Mouse (Mus musculus) hindbrain, embryonic 13.5 days (tissue): Measurements from ENCODE around the gene Olfr62. TPM values are rescaled to one million over a fixed set of nuclear protein-coding genes. Genes with fewer than 3 reads are reported as not detected.

ENCODE experiments used
- ATAC-seq: fragments of 200-750 bp; cut with Nextera tagmentation; 2 replicates; pipeline ENCODE4 v1.8.0; 2017; ENCODE audit warnings: moderate TSS enrichment; ENCODE audit not compliant: low FRiP score
- H3K27ac ChIP-seq: fragments of 300-500 bp; sonication (generic); 2 replicates; pipeline ENCODE4 v1.5.1; 2015; ENCODE audit warnings: inconsistent platforms, mild to moderate bottlenecking, moderate library complexity
- H3K27me3 ChIP-seq: fragments of 300-500 bp; sonication (generic); 2 replicates; pipeline ENCODE4 v1.6.1; 2015; ENCODE audit warnings: mild to moderate bottlenecking, inconsistent platforms
- H3K36me3 ChIP-seq: fragments of 300-500 bp; sonication (generic); 2 replicates; pipeline ENCODE4 v1.6.1; 2015; ENCODE audit warnings: mild to moderate bottlenecking, inconsistent platforms
- H3K4me1 ChIP-seq: fragments of 300-500 bp; sonication (generic); replicated peaks from 2 replicates; pipeline ENCODE4 v1.6.1; 2015; ENCODE audit warnings: inconsistent platforms
- H3K4me2 ChIP-seq: fragments of 300-500 bp; sonication (generic); 2 replicates; pipeline ENCODE4 v1.6.1; 2015; ENCODE audit warnings: inconsistent platforms, mild to moderate bottlenecking, moderate library complexity
- H3K4me3 ChIP-seq: fragments of 300-500 bp; sonication (generic); 2 replicates; pipeline ENCODE4 v1.5.1; 2015; ENCODE audit warnings: mild to moderate bottlenecking, inconsistent platforms
- H3K9ac ChIP-seq: fragments of 300-500 bp; sonication (generic); 2 replicates; pipeline ENCODE4 v1.6.1; 2015; ENCODE audit warnings: mild to moderate bottlenecking, inconsistent platforms
- H3K9me3 ChIP-seq: fragments of 300-500 bp; sonication (generic); 2 replicates; pipeline ENCODE4 v1.6.1; 2016; ENCODE audit warnings: inconsistent platforms
- WGBS: fragments of 180-500 bp; shearing (Covaris S2); methylation state at CpG from one replicate; pipeline ENCODE4 v1.1.7; 2015; 5-methylcytosine and 5-hydroxymethylcytosine counted together
- polyA plus RNA-seq: library from polyadenylated mRNA; unstranded; fragments of >200 nt; fragmentation: Nextera tagmentation; extraction: Ambion mirVana; gene quantifications from 2 replicates; pipeline ENCODE4 v1.2.1, GENCODE M21; 2015

Olfr62 gene
- polyA plus RNA-seq = not detected in 2 replicates

DNA sequence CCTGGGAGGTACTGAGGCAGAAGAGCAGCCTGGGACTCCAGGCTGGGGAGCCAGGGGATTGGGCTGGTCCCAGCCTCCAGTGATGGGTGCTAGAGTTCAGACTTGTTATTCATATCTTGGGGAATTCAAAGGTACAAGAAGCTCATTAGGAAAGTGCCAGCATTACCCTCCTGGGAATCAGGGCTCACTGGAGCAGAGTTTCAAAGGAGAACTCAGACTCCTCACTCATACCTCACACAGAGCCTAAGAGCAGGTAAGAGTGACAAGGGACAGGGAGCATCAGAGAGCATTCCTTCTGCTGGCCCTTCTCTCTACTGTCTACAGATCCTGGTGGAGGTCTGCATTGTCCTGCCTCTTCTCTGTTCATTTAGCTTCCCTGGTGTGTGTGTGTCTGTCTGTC, at the start of gene Olfr62:
Olfr62 (plus strand) TSS at position 301 of the 400 bp plus-strand sequence.
- Histone ChIP-seq H3K4me3 (no peak within 1 kb of the TSS), H3K27ac (no peak within 1 kb of the TSS), H3K36me3 (no peaks in the 10 kb centered on the region), H3K27me3 (no peaks in the 10 kb centered on the region), H3K9me3 (no peaks in the 10 kb centered on the region), H3K4me1 (no peaks in the 10 kb centered on the region), H3K4me2 (no peak within 1 kb of the TSS), H3K9ac (no peak within 1 kb of the TSS)
- ATAC-seq = no peak

DNA sequence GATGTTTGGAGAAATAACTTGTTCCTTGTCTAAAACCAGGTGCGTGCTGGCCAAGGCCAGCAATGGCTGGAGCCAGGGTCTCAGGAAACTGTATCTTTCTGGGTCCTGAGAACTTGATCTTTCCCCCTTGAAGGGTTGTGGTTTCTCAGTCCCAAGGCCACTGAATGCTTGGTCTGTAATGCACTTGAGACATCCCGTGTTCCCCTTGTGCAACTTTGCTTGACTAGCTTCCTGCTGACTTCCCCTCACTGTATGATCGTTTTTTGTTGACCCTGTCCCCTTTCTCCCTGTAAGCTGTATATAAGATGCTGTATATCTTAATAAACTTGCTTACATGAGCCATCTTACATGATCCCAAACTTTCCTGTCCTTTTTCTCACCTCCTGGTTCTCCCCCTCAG, 48.9 kb upstream of the Olfr62 start:
- WGBS = 79% methylated on average over 3 of the region's 3 CpGs
- no peak for ATAC-seq

DNA sequence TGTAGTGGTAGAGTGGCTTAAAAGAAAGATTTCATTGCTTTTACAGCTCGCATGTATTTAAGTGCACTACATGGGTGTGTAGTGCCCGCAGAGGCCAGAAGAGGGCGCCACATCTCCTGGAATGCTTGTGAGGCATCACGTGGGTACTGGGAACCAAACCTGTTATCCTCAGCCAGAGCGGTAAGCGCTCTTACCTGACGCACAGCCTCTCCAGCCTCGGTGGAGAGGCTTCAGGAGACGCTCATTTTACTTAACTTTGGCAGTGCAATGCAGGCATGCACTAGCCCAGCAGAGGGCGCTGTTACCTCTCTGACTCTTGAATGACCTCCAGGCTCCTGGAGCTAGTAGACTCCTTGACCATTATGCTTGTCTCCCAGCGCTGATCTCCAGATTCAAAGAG, 46.1 kb upstream of the Olfr62 start:
- H3K27ac ChIP-seq = no peak overlapping the region
- WGBS = 21% methylated on average over 11 of the region's 11 CpGs
- H3K4me2 ChIP-seq = no peak overlapping the region
- H3K9ac ChIP-seq = no peak overlapping the region
- no peak for ATAC-seq
- no peaks in the 10 kb centered on the region for H3K4me1 ChIP-seq
- H3K36me3 ChIP-seq = no peaks in the 10 kb centered on the region
- H3K27me3 ChIP-seq = peaks cover 18% of the 10 kb centered on the region; the same call in 1 of the 2 replicates
- peaks cover 3% of the 10 kb centered on the region; the same call in 1 of the 2 replicates for H3K9me3 ChIP-seq
- H3K4me3 ChIP-seq = no peak overlapping the region

More for the DNA sequence above, 48.9 kb upstream of the Olfr62 start:
- H3K4me1 ChIP-seq = no peaks in the 10 kb centered on the region
- H3K27me3 ChIP-seq = peaks cover 18% of the 10 kb centered on the region; the same call in 1 of the 2 replicates
- H3K27ac ChIP-seq = no peak overlapping the region
- H3K4me3 ChIP-seq = no peak overlapping the region
- no peak overlapping the region for H3K9ac ChIP-seq
- H3K9me3 ChIP-seq = no peaks in the 10 kb centered on the region; the same call in 1 of the 2 replicates
- no peaks in the 10 kb centered on the region for H3K36me3 ChIP-seq
- H3K4me2 ChIP-seq = no peak overlapping the region

DNA sequence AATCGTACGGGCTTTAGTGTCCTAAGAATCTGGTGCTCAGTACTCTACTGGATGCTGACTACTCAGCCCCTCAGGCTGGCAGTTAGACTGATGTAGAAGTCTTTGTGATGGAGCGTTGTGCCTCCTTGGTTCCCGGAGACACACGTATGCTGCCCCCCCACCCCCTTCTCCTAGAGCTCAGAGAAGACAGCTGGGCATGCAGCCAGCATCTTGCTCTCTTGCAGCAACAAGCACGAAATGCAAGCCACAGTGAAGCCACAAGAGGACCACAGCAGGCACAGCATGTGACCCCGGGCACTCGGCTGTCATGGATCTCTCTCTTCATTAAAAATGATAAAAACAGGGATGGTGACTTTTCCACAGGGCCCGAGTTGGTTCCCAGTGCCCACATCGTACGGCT, 43.3 kb upstream of the Olfr62 start:
- Histone ChIP-seq H3K4me2 (no peak overlapping the region), H3K4me3 (no peak overlapping the region), H3K27me3 (0 out of 2 replicates have a peak, but pooled peaks cover under 1% of the 10 kb centered on the region), H3K9ac (no peak overlapping the region), H3K4me1 (no peaks in the 10 kb centered on the region), H3K9me3 (peaks cover 7% of the 10 kb centered on the region; the same call in 1 of the 2 replicates), H3K27ac (no peak overlapping the region), H3K36me3 (no peaks in the 10 kb centered on the region)
- ATAC-seq = no peak
- 82% methylated on average over 11 of the region's 11 CpGs for WGBS

DNA sequence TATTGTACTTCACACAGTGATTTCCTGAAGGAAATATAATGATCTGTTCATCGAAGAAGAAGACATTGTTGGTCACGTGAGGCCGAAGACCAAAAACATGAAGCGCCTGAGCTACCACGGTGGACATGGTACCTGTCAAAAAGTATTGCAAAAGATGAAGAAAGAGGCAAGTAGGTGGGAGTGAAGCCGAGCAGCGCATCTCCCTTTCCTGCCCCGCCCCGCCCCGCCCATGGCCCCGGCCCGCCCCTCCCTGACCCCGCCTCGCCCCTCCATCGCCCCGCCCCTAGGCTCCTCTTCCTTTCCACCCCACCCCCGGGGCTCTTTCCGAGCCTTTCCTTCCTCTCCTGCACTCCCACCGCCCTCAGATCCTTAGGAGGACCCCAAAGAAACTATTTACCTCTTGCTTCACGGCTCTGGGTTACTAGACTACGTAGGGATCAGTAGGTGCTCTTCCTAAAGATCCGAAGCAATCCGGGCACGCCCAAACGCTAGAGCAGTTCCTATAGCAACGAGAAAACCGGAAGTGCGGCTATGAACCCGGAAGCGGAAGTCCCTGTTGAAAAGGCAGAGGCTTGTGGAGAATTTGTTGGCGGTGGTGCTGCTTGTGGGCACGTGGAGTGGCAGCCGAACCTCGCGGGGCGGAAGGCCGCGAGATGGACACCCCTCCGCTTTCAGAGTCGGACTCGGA, 38.3 kb upstream of the Olfr62 start, which contains the start of the genes Cfap57 and Ebna1bp2:
Cfap57 (minus strand) TSS at position 499 of the 688 bp plus-strand sequence.
Ebna1bp2 (plus strand) TSS at position 521 of the 688 bp plus-strand sequence.
- under 1% methylated on average over 35 of the region's 41 CpGs for WGBS
- peak within 1 kb of the TSS; percentile 40; the same call in 1 of the 2 replicates for H3K27ac ChIP-seq
- peak; percentile 95 for ATAC-seq

DNA sequence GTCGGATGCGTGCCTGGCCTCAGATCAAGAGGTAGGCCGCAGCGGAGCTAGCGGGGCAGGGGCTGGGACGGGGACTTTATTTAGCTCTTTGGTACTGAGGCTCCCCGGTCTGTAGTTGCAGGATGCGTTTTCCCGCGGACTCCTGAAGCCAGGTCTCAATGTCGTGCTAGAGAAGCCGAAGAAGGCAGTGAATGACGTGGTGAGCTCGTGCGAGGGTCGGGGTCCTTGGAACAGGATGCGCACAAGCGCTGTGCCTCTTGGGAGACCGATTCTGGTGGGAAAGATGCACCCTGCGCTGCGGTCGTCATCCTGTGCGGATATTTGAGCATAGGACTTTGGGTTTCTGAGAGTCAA, 37.8 kb upstream of the Olfr62 start:
- Histone ChIP-seq H3K36me3 (peaks cover 33% of the 10 kb centered on the region), H3K9ac (peak overlapping the region; percentile 79), H3K4me2 (peak overlapping the region; percentile 78), H3K27ac (peak overlapping the region; percentile 40; the same call in 1 of the 2 replicates), H3K9me3 (peaks cover 7% of the 10 kb centered on the region; the same call in 1 of the 2 replicates), H3K27me3 (no peaks in the 10 kb centered on the region), H3K4me1 (peaks cover 11% of the 10 kb centered on the region), H3K4me3 (peak overlapping the region; percentile 64)
- under 1% methylated on average over 23 of the region's 23 CpGs for WGBS
- ATAC-seq = no peak; the same call in none of the 2 replicates

More for the DNA sequence above, 38.3 kb upstream of the Olfr62 start, which contains the start of the genes Cfap57 and Ebna1bp2:
- peaks cover 11% of the 10 kb centered on the region for H3K4me1 ChIP-seq
- H3K27me3 ChIP-seq = no peaks in the 10 kb centered on the region
- peak within 1 kb of the TSS; percentile 64 for H3K4me3 ChIP-seq
- H3K36me3 ChIP-seq = peaks cover 28% of the 10 kb centered on the region
- H3K9ac ChIP-seq = peak within 1 kb of the TSS; percentile 79
- H3K9me3 ChIP-seq = peaks cover 7% of the 10 kb centered on the region; the same call in 1 of the 2 replicates
- H3K4me2 ChIP-seq = peak within 1 kb of the TSS; percentile 78

DNA sequence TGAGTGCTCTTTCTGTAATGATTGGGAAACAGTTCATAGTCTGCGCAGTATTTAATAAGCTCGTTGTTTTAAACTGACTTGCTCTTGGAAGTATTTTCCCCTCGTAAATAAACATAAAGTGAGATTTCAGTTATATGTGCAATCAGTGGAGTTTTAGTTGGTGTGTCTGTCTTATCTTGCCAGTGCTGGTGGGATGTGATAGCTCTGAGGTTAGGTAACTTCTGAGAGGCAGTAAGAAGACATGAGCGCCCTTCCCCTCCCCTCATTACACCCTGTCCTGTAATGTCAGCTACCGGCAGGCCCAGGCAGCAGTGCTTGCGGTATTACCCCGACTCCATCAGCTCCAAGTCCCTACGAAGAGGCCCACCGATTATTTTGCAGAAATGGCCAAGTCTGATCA, 37.0 kb upstream of the Olfr62 start:
- H3K27me3 ChIP-seq = no peaks in the 10 kb centered on the region
- peak overlapping the region; percentile 64 for H3K4me3 ChIP-seq
- H3K36me3 ChIP-seq = peaks cover 41% of the 10 kb centered on the region
- 92% methylated on average over 9 of the region's 9 CpGs for WGBS
- no peak overlapping the region for H3K27ac ChIP-seq
- H3K9ac ChIP-seq = peak overlapping the region; percentile 79; the same call in 1 of the 2 replicates
- ATAC-seq = no peak
- peaks cover 7% of the 10 kb centered on the region; the same call in 1 of the 2 replicates for H3K9me3 ChIP-seq
- H3K4me2 ChIP-seq = peak overlapping the region; percentile 78
- peaks cover 11% of the 10 kb centered on the region for H3K4me1 ChIP-seq

DNA sequence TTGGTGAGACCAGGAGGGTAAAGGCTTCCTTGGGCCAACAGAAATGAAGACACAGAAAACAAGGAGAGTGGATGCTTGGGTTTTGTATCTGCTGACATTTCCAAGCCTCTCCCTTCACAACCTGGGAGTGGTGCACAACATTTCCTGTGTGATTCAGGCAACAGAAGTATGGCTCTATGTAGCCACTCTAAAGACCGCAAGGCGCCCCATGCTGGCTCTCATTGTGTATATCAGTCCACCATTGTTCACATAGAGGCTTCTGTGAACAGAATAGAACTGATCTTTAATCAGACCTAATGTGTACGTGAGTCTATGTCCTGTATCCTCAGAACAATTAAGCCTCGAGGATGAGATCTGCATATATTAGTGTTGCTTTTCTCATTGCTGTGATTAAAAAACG, 28.5 kb upstream of the Olfr62 start:
- Histone ChIP-seq H3K4me2 (no peak overlapping the region), H3K27ac (no peak overlapping the region), H3K4me1 (no peaks in the 10 kb centered on the region), H3K36me3 (peaks cover 74% of the 10 kb centered on the region), H3K9me3 (no peaks in the 10 kb centered on the region), H3K27me3 (no peaks in the 10 kb centered on the region), H3K4me3 (no peak overlapping the region), H3K9ac (no peak overlapping the region)
- WGBS = 77% methylated on average over 5 of the region's 5 CpGs
- no peak for ATAC-seq

DNA sequence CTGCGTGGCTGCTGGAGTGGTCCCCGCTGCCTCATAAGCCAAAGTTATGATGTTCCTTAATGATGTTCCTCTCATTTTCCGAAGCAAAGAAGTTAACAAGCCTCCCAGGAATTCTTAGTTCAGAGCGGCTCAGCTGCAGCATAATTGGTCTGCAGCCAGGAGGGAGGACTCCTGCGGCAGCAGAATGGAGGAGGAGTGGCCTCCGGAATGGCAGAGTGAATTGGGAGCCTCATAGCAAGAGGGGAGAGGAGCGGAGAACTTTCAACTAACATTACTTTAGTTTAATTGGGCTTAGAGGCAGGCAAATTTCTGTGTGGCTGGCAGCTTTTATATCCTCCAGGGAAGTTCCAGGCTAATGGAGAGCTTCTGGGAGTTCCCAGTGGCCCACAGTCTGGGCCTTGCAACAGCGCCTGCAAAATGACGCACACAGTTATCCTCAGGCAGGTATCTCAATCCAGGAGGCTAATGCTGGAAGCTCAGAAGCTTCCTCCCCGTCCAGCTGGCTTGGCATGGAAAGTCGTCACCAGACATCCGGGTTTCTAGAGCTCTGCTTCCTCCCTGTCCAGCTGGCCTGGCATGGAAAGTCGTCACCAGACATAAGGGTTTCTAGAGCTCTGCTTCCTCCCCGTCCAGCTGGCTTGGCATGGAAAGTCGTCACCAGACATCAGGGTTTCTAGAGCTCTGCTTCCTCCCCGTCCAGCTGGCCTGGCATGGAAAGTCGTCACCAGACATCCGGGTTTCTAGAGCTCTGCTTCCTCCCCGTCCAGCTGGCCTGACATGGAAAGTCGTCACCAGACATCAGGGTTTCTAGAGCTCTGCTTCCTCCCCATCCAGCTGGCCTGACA, 16.2 kb upstream of the Olfr62 start:
- peak; percentile 63; the same call in 1 of the 2 replicates for ATAC-seq
- Histone ChIP-seq H3K4me3 (no peak overlapping the region), H3K4me1 (peaks cover 10% of the 10 kb centered on the region), H3K27me3 (no peaks in the 10 kb centered on the region), H3K9me3 (no peaks in the 10 kb centered on the region), H3K9ac (no peak overlapping the region; the same call in 1 of the 2 replicates), H3K4me2 (no peak overlapping the region), H3K27ac (no peak overlapping the region), H3K36me3 (no peaks in the 10 kb centered on the region)
- 51% methylated on average over 20 of the region's 20 CpGs for WGBS

DNA sequence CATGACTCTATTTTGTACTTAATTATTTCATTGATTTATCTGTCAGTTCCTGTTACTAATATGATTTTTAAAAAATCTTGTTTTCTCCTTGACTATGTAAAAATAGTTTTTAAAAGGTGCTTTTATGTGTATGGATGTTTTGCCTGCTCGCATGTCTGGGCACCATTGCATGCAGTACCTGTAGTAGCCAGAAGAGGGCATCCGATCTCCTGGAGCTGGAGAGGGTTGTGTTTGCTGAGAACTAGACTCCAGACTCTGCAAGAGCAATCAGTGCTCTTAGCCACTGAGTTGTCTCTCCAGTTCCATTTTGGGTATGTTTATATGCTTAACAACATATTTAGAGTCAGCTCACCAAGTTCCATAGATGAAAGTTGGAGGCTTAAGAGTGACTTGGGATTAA, 13.5 kb upstream of the Olfr62 start:
- Histone ChIP-seq H3K9me3 (no peaks in the 10 kb centered on the region), H3K4me3 (no peak overlapping the region), H3K27me3 (no peaks in the 10 kb centered on the region), H3K4me2 (no peak overlapping the region), H3K36me3 (no peaks in the 10 kb centered on the region), H3K4me1 (peaks cover 10% of the 10 kb centered on the region), H3K27ac (no peak overlapping the region), H3K9ac (no peak overlapping the region)
- 13% methylated on average over 2 of the region's 2 CpGs for WGBS
- ATAC-seq = no peak

DNA sequence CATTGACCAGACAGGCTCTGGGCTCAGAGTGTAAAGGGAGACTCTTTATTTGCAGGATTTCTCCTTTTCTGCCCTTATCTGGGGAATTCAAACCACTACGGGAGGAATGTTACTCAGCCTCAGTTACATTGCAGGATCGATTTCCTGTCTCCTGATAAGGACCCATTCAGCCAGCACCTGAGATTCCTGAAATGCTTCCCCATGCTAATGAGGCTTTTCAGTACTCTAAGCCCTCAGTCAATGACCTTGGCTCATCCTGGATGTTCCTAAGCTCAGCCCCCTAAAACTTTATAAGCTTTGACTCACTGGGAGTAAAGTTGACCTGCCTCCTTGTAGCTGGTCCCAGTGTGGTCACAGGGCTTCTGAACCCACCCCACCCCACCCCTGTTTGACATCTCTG, 28.3 kb downstream of the Olfr62 start:
- ATAC-seq = no peak
- no peak overlapping the region for H3K9ac ChIP-seq
- no peak overlapping the region for H3K4me2 ChIP-seq
- no peak overlapping the region for H3K27ac ChIP-seq
- no peaks in the 10 kb centered on the region for H3K27me3 ChIP-seq
- H3K9me3 ChIP-seq = peaks cover 3% of the 10 kb centered on the region; the same call in 1 of the 2 replicates
- H3K4me1 ChIP-seq = no peaks in the 10 kb centered on the region
- H3K36me3 ChIP-seq = no peaks in the 10 kb centered on the region
- WGBS = 82% methylated on average over 2 of the region's 2 CpGs
- no peak overlapping the region for H3K4me3 ChIP-seq

DNA sequence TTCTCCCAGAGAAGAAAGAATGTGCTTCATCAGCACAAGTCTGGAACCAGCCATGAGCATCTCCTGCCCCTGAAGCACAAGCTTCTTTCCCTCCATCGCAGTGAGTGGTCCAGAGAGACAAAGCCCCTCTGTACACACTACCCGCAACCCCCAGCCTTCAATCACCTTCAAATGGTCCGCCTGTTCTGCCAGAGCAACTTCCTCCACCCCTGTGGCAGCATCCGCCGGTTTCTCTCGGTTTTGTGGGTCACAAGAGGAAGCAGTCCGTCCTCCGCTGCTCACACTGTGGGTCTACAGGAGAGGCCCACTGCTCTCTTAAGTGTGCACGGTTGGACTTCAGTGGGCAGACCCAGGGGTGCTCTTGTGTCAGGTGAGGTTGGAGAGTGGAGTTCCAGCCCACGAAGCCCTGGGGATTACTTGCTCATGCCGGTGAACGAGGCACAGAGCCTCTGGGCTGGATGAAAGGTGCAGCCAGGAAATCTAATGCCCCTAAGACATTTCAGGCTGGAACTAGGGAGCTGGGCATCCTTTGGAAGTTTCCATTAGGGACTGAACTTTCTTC, 33.7 kb downstream of the Olfr62 start, which contains the start of gene Olfr1342:
Olfr1342 (minus strand) TSS at position 345 of the 562 bp plus-strand sequence.
- Histone ChIP-seq H3K4me3 (no peak within 1 kb of the TSS), H3K9me3 (peaks cover 3% of the 10 kb centered on the region; the same call in 1 of the 2 replicates), H3K36me3 (no peaks in the 10 kb centered on the region), H3K4me2 (no peak within 1 kb of the TSS), H3K4me1 (peaks cover 7% of the 10 kb centered on the region), H3K27me3 (no peaks in the 10 kb centered on the region), H3K27ac (no peak within 1 kb of the TSS), H3K9ac (no peak within 1 kb of the TSS)
- 49% methylated on average over 12 of the region's 12 CpGs for WGBS
- no peak for ATAC-seq
